Mouse (Mus musculus): ENCODE data around the gene Dab2ip. TPM values are rescaled to one million over a fixed set of nuclear protein-coding genes. Genes with fewer than 3 reads are reported as not detected.

Dab2ip gene
- total and polyA plus RNA-seq, 3 experiments = 4.9 to 15.6 (median 7.8) TPM

DNA sequence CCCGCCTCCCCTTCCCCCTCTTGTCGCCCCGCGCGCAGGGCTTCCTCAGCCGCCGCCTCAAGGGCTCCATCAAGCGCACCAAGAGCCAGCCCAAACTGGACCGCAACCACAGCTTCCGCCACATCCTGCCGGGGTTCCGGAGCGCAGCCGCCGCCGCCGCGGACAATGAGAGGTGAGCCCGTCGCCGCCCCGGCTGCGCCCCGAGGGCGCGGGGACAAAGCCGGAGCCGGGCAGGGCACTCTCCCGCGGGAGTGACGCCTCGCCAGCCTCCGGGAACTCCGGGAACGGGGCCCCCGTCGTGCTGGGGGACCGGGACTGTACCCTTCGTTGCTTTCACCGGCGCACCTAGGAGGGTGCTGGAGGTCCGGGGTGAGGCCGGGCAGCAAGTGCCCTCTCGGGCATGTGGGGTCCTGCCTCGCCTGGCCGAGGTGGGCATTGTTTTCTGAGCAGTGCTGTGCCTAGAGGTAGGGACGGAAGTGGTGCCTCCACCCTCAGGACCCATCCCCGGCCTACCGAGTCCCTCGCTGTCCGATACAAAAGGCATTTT is 103.5 kb downstream of the Dab2ip start:
- Histone ChIP-seq H3K4me2 (ENCODE audit: insufficient read depth, low read depth, poor library complexity, severe bottlenecking) (peak overlapping the region; percentile 79), H3K9me3 (replicated peaks; ENCODE audit: low read length) (peaks cover 6% of the 10 kb centered on the region), H3K4me3 (replicated peaks in 1 of 3; ENCODE audit: low read depth in 2 of 3, low read length in 2 of 3, poor library complexity in 1 of 3) (peak overlapping the region; percentile 58 to 95 (median 60)), H3K27me3 (replicated peaks) (peaks cover 14% of the 10 kb centered on the region), H3K79me2 (replicated peaks; ENCODE audit: control insufficient read depth, extremely low read depth, insufficient read depth, poor library complexity, severe bottlenecking) (no peaks in the 10 kb centered on the region; the same call in 1 of the 2 replicates), H3K36me3 (replicated peaks in 1 of 2; ENCODE audit: control insufficient read depth in 1 of 2, insufficient read depth in 1 of 2, low read length in 1 of 2) (peaks cover 0 to 12% of the 10 kb centered on the region in 2 experiments), H3K27ac (ENCODE audit: insufficient read depth, low read depth) (peak overlapping the region; percentile 18; the same call in 1 of the 2 replicates), H3K4me1 (ENCODE audit: control insufficient read depth in 1 of 2, insufficient read depth in 2 of 2) (peaks cover 24 to 32% of the 10 kb centered on the region in 2 experiments), H3K9ac (ENCODE audit: insufficient read depth, low read depth) (peak overlapping the region; percentile 75)
- no peak for TF ChIP-seq MAZ (IDR thresholded peaks at IDR 0.05; ENCODE audit: low read depth, low read length)
- TF ChIP-seq TCF12 (IDR thresholded peaks at IDR 0.05; ENCODE audit: low read depth, low read length) = 0 out of 2 replicates have a peak, but pooled peaks have one; percentile 26
- TF ChIP-seq NELFE (IDR thresholded peaks at IDR 0.05; ENCODE audit: low read depth, low read length) = 0 out of 2 replicates have a peak, but pooled peaks have one; percentile 20
- TF ChIP-seq IRF4 (IDR thresholded peaks at IDR 0.05; ENCODE audit: low read depth, low read length) = 0 out of 2 replicates have a peak, but pooled peaks have one; percentile 16
- 0 out of 2 replicates have a peak, but pooled peaks have one; percentile 9 for TF ChIP-seq HCFC1 (IDR thresholded peaks at IDR 0.05; ENCODE audit: low read depth, low read length)
- peak; percentile 6; the same call in 1 of the 2 replicates for TF ChIP-seq SIN3A (IDR thresholded peaks at IDR 0.05; ENCODE audit: low read length)
- no peak for TF ChIP-seq MEF2A (IDR thresholded peaks at IDR 0.05; ENCODE audit: borderline replicate concordance, low read depth, low read length)
- peak; percentile 24; the same call in 1 of the 2 replicates for TF ChIP-seq ELF1 (IDR thresholded peaks at IDR 0.05; ENCODE audit: low read depth, low read length)
- TF ChIP-seq KAT2A (IDR thresholded peaks at IDR 0.05; ENCODE audit: insufficient replicate concordance, low read length) = 0 out of 2 replicates have a peak, but pooled peaks have one; percentile 16
- TF ChIP-seq UBTF (IDR thresholded peaks at IDR 0.05; ENCODE audit: low read depth, low read length) = peak; percentile 73; the same call in 1 of the 2 replicates
- dilution Hi-C loops (cut with MboI; ENCODE audit: extremely low pct_ligation_motif_present, extremely low pct_unique_long_range_greater_than_20kb, low sequenced_read_pairs) (no loop called here), in situ Hi-C loops (cut with MboI; ENCODE audit: low pct_ligation_motif_present, low pct_unique_long_range_greater_than_20kb, low sequenced_read_pairs) (no loop called here)
- peak; percentile 46 for DNase-seq (ENCODE audit: extremely low read depth)

DNA sequence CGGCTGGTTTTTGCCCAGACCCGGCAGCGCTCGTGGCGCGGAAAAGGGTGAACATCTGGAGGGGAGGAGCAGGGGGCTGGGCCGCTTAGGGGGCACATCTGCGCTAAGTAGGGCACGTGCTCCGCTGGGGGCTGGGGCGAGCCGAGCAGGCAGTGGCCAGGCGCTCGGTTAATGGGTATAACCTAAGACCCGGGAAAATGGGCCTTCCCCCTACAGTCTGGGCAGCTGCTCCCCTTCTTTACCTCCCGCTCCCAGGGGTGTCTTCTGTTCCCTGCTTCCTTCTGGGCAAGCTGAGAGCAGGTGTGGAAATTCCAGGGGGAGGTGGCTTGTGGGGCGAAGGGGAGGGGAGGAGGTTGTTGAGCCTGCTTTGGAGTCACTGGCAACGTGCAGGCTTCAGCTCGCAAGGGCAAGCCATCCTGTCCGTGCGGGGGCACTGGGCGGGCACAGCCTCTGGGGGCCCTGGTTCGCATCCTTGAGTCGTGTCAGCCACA is 104.0 kb downstream of the Dab2ip start:
- Histone ChIP-seq H3K79me2 (replicated peaks; ENCODE audit: control insufficient read depth, extremely low read depth, insufficient read depth, poor library complexity, severe bottlenecking) (no peaks in the 10 kb centered on the region; the same call in 1 of the 2 replicates), H3K9ac (ENCODE audit: insufficient read depth, low read depth) (peak overlapping the region; percentile 75), H3K4me3 (replicated peaks in 1 of 3; ENCODE audit: low read depth in 2 of 3, low read length in 2 of 3, poor library complexity in 1 of 3) (peak overlapping the region; percentile 58 to 95 (median 60)), H3K36me3 (replicated peaks in 1 of 2; ENCODE audit: control insufficient read depth in 1 of 2, insufficient read depth in 1 of 2, low read length in 1 of 2) (peaks cover 0 to 14% of the 10 kb centered on the region in 2 experiments), H3K4me1 (ENCODE audit: control insufficient read depth in 1 of 2, insufficient read depth in 2 of 2) (peaks cover 24 to 32% of the 10 kb centered on the region in 2 experiments), H3K27me3 (replicated peaks) (peaks cover 14% of the 10 kb centered on the region), H3K27ac (ENCODE audit: insufficient read depth, low read depth) (peak overlapping the region; percentile 18; the same call in 1 of the 2 replicates), H3K4me2 (ENCODE audit: insufficient read depth, low read depth, poor library complexity, severe bottlenecking) (peak overlapping the region; percentile 79), H3K9me3 (replicated peaks; ENCODE audit: low read length) (peaks cover 6% of the 10 kb centered on the region)
- no peak for DNase-seq (ENCODE audit: extremely low read depth)
- dilution Hi-C loops (cut with MboI; ENCODE audit: extremely low pct_ligation_motif_present, extremely low pct_unique_long_range_greater_than_20kb, low sequenced_read_pairs) = no loop called here
- in situ Hi-C loops (cut with MboI; ENCODE audit: low pct_ligation_motif_present, low pct_unique_long_range_greater_than_20kb, low sequenced_read_pairs) = no loop called here
- TF ChIP-seq ZC3H11A (IDR thresholded peaks at IDR 0.05; ENCODE audit: low read depth, low read length) (no peak), MYC (IDR thresholded peaks at IDR 0.05; ENCODE audit: low read depth, low read length) (0 out of 2 replicates have a peak, but pooled peaks have one; percentile 37), MAX (IDR thresholded peaks at IDR 0.05; ENCODE audit: low read length) (peak; percentile 47; the same call in 1 of the 2 replicates), USF1 (IDR thresholded peaks at IDR 0.05; ENCODE audit: low read depth, low read length) (peak; percentile 28; the same call in 1 of the 2 replicates), BHLHE40 (IDR thresholded peaks at IDR 0.05; ENCODE audit: low read depth, low read length) (peak; percentile 93), MXI1 (IDR thresholded peaks at IDR 0.05; ENCODE audit: low read depth, low read length) (peak; percentile 67; the same call in 1 of the 2 replicates)
